In genomic region chr2:75439522-75440230, GRCm38 (mm10) we compare ENCODE assay signal across 20 mouse cellular contexts.
DNase-seq lines count a peak whose midpoint lies in the region; ATAC-seq lines count a peak whose summit lies in the region.
"Had no signal": no experiment of that assay in that cellular context is flagged by ENCODE, and none has a peak within 500 bp of the region (broad histone marks: within the 10 kb centered on the region; RNA-seq: fewer than 3 reads in every experiment).

No protein-coding gene starts in this region.

- no peak overlapping the region for H3K4me3 ChIP-seq in lung, embryonic 15.5 days
- H3K4me3 ChIP-seq in midbrain, embryonic 11.5 days (ENCODE audit: low read depth, low read length) = no peak overlapping the region
- H3K4me3 ChIP-seq in midbrain, embryonic 16.5 days (ENCODE audit: low read depth, low read length) = no peak overlapping the region
- H3K4me3 ChIP-seq in limb, embryonic 12.5 days (replicated peaks) = no peak overlapping the region
- H3K4me3 ChIP-seq in kidney, embryonic 14.5 days (ENCODE audit: low read length) = no peak overlapping the region
- H3K4me3 ChIP-seq in forebrain, embryonic 13.5 days = no peak overlapping the region
- H3K4me3 ChIP-seq: embryonic facial prominence, embryonic 10.5 days; heart, embryonic 13.5 days had no signal

- peak; percentile 67; the same call in 1 of the 2 replicates for ATAC-seq in lung, embryonic 15.5 days (ENCODE audit: borderline replicate concordance, extremely low read depth, low FRiP score, low TSS enrichment)
- no peak for ATAC-seq in midbrain, embryonic 11.5 days (ENCODE audit: low FRiP score)
- no peak for ATAC-seq in midbrain, embryonic 16.5 days
- 0 out of 2 replicates have a peak, but pooled peaks have one; percentile 52 for ATAC-seq in limb, embryonic 12.5 days (ENCODE audit: insufficient number of reproducible peaks, insufficient read depth, low FRiP score, low TSS enrichment, low read depth)
- no peak for ATAC-seq in kidney, embryonic 14.5 days (ENCODE audit: low FRiP score, low TSS enrichment)
- ATAC-seq in forebrain, embryonic 13.5 days = no peak
- ATAC-seq: activated CD4-positive, CD25-positive, alpha-beta regulatory T cell, adult 4 months; forebrain, embryonic 14.5 days; Patski had no signal

- peaks cover 4% of the 10 kb centered on the region for H3K27me3 ChIP-seq in lung, embryonic 15.5 days
- no peaks in the 10 kb centered on the region for H3K27me3 ChIP-seq in midbrain, embryonic 11.5 days (ENCODE audit: control insufficient read depth, insufficient read depth, low read length)
- no peaks in the 10 kb centered on the region for H3K27me3 ChIP-seq in midbrain, embryonic 16.5 days (ENCODE audit: control insufficient read depth, insufficient read depth, low read depth, low read length)
- H3K27me3 ChIP-seq in limb, embryonic 12.5 days = peaks cover 25% of the 10 kb centered on the region
- no peaks in the 10 kb centered on the region for H3K27me3 ChIP-seq in kidney, embryonic 14.5 days (ENCODE audit: control insufficient read depth, insufficient read depth, low read length)
- H3K27me3 ChIP-seq in forebrain, embryonic 13.5 days = no peaks in the 10 kb centered on the region
- H3K27me3 ChIP-seq: CH12.LX; heart, embryonic 13.5 days; Patski had no signal

- no peak overlapping the region for H3K27ac ChIP-seq in lung, embryonic 15.5 days
- H3K27ac ChIP-seq in midbrain, embryonic 11.5 days (ENCODE audit: low read depth, low read length) = no peak overlapping the region
- H3K27ac ChIP-seq in midbrain, embryonic 16.5 days (ENCODE audit: low read length) = no peak overlapping the region
- H3K27ac ChIP-seq in limb, embryonic 12.5 days = no peak overlapping the region
- no peak overlapping the region for H3K27ac ChIP-seq in kidney, embryonic 14.5 days (ENCODE audit: low read depth, low read length)
- no peak overlapping the region for H3K27ac ChIP-seq in forebrain, embryonic 13.5 days
- H3K27ac ChIP-seq: embryonic facial prominence, embryonic 10.5 days; heart, embryonic 13.5 days had no signal

- WGBS in lung, embryonic 15.5 days = 42% methylated on average over 10 of the region's 10 CpGs
- WGBS in midbrain, embryonic 11.5 days = 88% methylated on average over 10 of the region's 10 CpGs
- WGBS in midbrain, embryonic 16.5 days = 88% methylated on average over 10 of the region's 10 CpGs
- WGBS in limb, embryonic 12.5 days = 17% methylated on average over 10 of the region's 10 CpGs
- 48% methylated on average over 10 of the region's 10 CpGs for WGBS in kidney, embryonic 14.5 days
- WGBS in forebrain, embryonic 13.5 days = 79% methylated on average over 10 of the region's 10 CpGs

- H3K4me1 ChIP-seq in lung, embryonic 15.5 days = no peaks in the 10 kb centered on the region
- H3K4me1 ChIP-seq in midbrain, embryonic 11.5 days (ENCODE audit: control insufficient read depth, insufficient read depth, low read length) = no peaks in the 10 kb centered on the region
- H3K4me1 ChIP-seq in midbrain, embryonic 16.5 days (ENCODE audit: control insufficient read depth, insufficient read depth, low read length) = no peaks in the 10 kb centered on the region
- H3K4me1 ChIP-seq in limb, embryonic 12.5 days (replicated peaks) = peaks cover 30% of the 10 kb centered on the region
- no peaks in the 10 kb centered on the region for H3K4me1 ChIP-seq in kidney, embryonic 14.5 days (ENCODE audit: control insufficient read depth, insufficient read depth, low read length)
- peaks cover 18% of the 10 kb centered on the region for H3K4me1 ChIP-seq in forebrain, embryonic 13.5 days
- H3K4me1 ChIP-seq: embryonic facial prominence, embryonic 10.5 days; heart, embryonic 13.5 days had no signal

- H3K9me3 ChIP-seq in lung, embryonic 15.5 days = no peaks in the 10 kb centered on the region
- no peaks in the 10 kb centered on the region for H3K9me3 ChIP-seq in midbrain, embryonic 11.5 days (ENCODE audit: control insufficient read depth, low read length)
- no peaks in the 10 kb centered on the region for H3K9me3 ChIP-seq in midbrain, embryonic 16.5 days (replicated peaks; ENCODE audit: control insufficient read depth, low read length, poor library complexity, severe bottlenecking)
- H3K9me3 ChIP-seq in limb, embryonic 12.5 days = no peaks in the 10 kb centered on the region
- no peaks in the 10 kb centered on the region for H3K9me3 ChIP-seq in kidney, embryonic 14.5 days (ENCODE audit: control insufficient read depth, low read length)
- no peaks in the 10 kb centered on the region for H3K9me3 ChIP-seq in forebrain, embryonic 13.5 days (replicated peaks)
- H3K9me3 ChIP-seq: embryonic facial prominence, embryonic 10.5 days; heart, embryonic 13.5 days had no signal

- DNase-seq in lung, postnatal 36 days = no peak
- peak; percentile 26 for DNase-seq in midbrain, embryonic 11.5 days (ENCODE audit: low spot score, missing footprints)
- DNase-seq: adrenal gland, postnatal 14 days; cerebellum, adult 11-12 months; cerebellum, adult 9-10 months; cerebellum, postnatal 25 days; gastrocnemius, postnatal 36 days; heart, adult 11 months; heart, postnatal 36 days had no signal

- H3K9ac ChIP-seq in lung, embryonic 15.5 days = no peak overlapping the region
- H3K9ac ChIP-seq in midbrain, embryonic 11.5 days (ENCODE audit: low read length) = no peak overlapping the region
- no peak overlapping the region for H3K9ac ChIP-seq in midbrain, embryonic 16.5 days (ENCODE audit: low read depth, low read length)
- H3K9ac ChIP-seq in limb, embryonic 12.5 days (replicated peaks) = no peak overlapping the region
- no peak overlapping the region for H3K9ac ChIP-seq in kidney, embryonic 14.5 days (ENCODE audit: low read depth, low read length)
- H3K9ac ChIP-seq in forebrain, embryonic 13.5 days = no peak overlapping the region
- H3K9ac ChIP-seq: heart, embryonic 13.5 days had no signal

- H3K4me2 ChIP-seq in lung, embryonic 15.5 days = no peak overlapping the region
- H3K4me2 ChIP-seq in midbrain, embryonic 11.5 days = no peak overlapping the region
- H3K4me2 ChIP-seq in midbrain, embryonic 16.5 days (ENCODE audit: low read length) = no peak overlapping the region
- H3K4me2 ChIP-seq in limb, embryonic 12.5 days = peak overlapping the region; percentile 10; the same call in 1 of the 2 replicates
- no peak overlapping the region for H3K4me2 ChIP-seq in kidney, embryonic 14.5 days (replicated peaks; ENCODE audit: low read depth, low read length)
- H3K4me2 ChIP-seq in forebrain, embryonic 13.5 days = no peak overlapping the region
- H3K4me2 ChIP-seq: heart, embryonic 13.5 days had no signal

- no peaks in the 10 kb centered on the region for H3K36me3 ChIP-seq in lung, embryonic 15.5 days
- no peaks in the 10 kb centered on the region for H3K36me3 ChIP-seq in midbrain, embryonic 11.5 days (ENCODE audit: control insufficient read depth, insufficient read depth, low read length)
- no peaks in the 10 kb centered on the region for H3K36me3 ChIP-seq in midbrain, embryonic 16.5 days (ENCODE audit: control insufficient read depth, insufficient read depth, low read length)
- no peaks in the 10 kb centered on the region for H3K36me3 ChIP-seq in limb, embryonic 12.5 days
- H3K36me3 ChIP-seq in kidney, embryonic 14.5 days (ENCODE audit: control insufficient read depth, insufficient read depth, low read length) = no peaks in the 10 kb centered on the region
- H3K36me3 ChIP-seq in forebrain, embryonic 13.5 days (ENCODE audit: poor library complexity, severe bottlenecking) = no peaks in the 10 kb centered on the region
- H3K36me3 ChIP-seq: embryonic facial prominence, embryonic 10.5 days; heart, embryonic 13.5 days had no signal

Comparison
In these comparisons a context has a peak if more than half of its experiments do, and no peak if none do; other contexts are left out.
1. ATAC-seq: peak in lung, embryonic 15.5 days (single experiment) and limb, embryonic 12.5 days (single experiment); none in midbrain, embryonic 11.5 days (single experiment), midbrain, embryonic 16.5 days (single experiment), kidney, embryonic 14.5 days (single experiment) and forebrain, embryonic 13.5 days (single experiment).